In genomic region chr10:117429459-117430183, GRCm38 (mm10) we compare ENCODE assay signal across 11 mouse cellular contexts.
"Had no signal": no experiment of that assay in that cellular context is flagged by ENCODE, and none has a peak within 500 bp of the region (broad histone marks: within the 10 kb centered on the region; RNA-seq: fewer than 3 reads in every experiment).

No protein-coding gene starts in this region.

- DNase-seq: gastrocnemius, postnatal 14 days; gastrocnemius, postnatal 36 days; heart, adult 18-20 months; heart, postnatal 10 days; heart, postnatal 36 days; kidney, adult 18-20 months; kidney, adult 9 months; kidney, postnatal 14 days; layer of hippocampus, adult 9-11 months; layer of hippocampus, postnatal 36 days; left cerebral cortex, postnatal 4 days had no signal
